Mouse (Mus musculus) ES-Bruce4 (cell line): ENCODE measurements around the gene Rnf167. TPM values are rescaled to one million over a fixed set of nuclear protein-coding genes. Genes with fewer than 3 reads are reported as not detected.
A peak's percentile ranks its signal among the peaks of the same experiment; 100 is the strongest.

ENCODE experiments used
- H3K27ac ChIP-seq: 2 replicates; pipeline ENCODE4 v1.5.1; 2012; ENCODE audit warnings: low read length, inconsistent platforms; ENCODE audit not compliant: insufficient read depth
- H3K27me3 ChIP-seq: 2 replicates; pipeline ENCODE4 v1.6.1; 2012; ENCODE audit warnings: mild to moderate bottlenecking, low read length, inconsistent platforms; ENCODE audit not compliant: control insufficient read depth, poor library complexity, insufficient read depth, severe bottlenecking
- H3K36me3 ChIP-seq: 2 replicates; pipeline ENCODE4 v1.6.1; 2012; ENCODE audit warnings: inconsistent platforms, mild to moderate bottlenecking, low read length, moderate library complexity; ENCODE audit not compliant: control insufficient read depth, poor library complexity, insufficient read depth, severe bottlenecking
- H3K4me1 ChIP-seq: one replicate; pipeline ENCODE4 v1.8.1; 2011; ENCODE audit warnings: low read length; ENCODE audit not compliant: control insufficient read depth, insufficient read depth
- H3K4me3 ChIP-seq: 2 replicates; pipeline ENCODE4 v1.5.1; 2011; ENCODE audit warnings: low read depth, mild to moderate bottlenecking, low read length
- H3K9ac ChIP-seq: 2 replicates; pipeline ENCODE4 v1.6.1; 2012; ENCODE audit warnings: low read depth, mild to moderate bottlenecking, inconsistent platforms; ENCODE audit not compliant: poor library complexity, severe bottlenecking
- H3K9me3 ChIP-seq: replicated peaks from 2 replicates; pipeline ENCODE4 v1.6.1; 2012; ENCODE audit warnings: mild to moderate bottlenecking, low read length, inconsistent platforms; ENCODE audit not compliant: control insufficient read depth, poor library complexity, insufficient read depth, severe bottlenecking
- CTCF ChIP-seq: IDR thresholded peaks from one replicate; pipeline ENCODE4 v1.8.1; 2011; ENCODE audit warnings: low read depth, low read length
- EP300 ChIP-seq: IDR thresholded peaks from 2 replicates; pipeline ENCODE4 v1.6.1; 2011; ENCODE audit warnings: low read depth, low read length; ENCODE audit not compliant: insufficient read depth
- POLR2A ChIP-seq: IDR thresholded peaks from one replicate; pipeline ENCODE4 v1.8.1; 2011; ENCODE audit warnings: low read length; ENCODE audit not compliant: insufficient read depth
- polyA plus RNA-seq: library from polyadenylated mRNA; stranded (reverse); fragments of >200 nt; gene quantifications from 2 replicates; pipeline ENCODE4 v1.2.4, GENCODE M21; 2011; ENCODE audit warnings: low read depth; ENCODE audit not compliant: missing spikeins, insufficient read depth, insufficient read length

Rnf167 gene
- 55.2 and 61.8 TPM in 2 replicates for polyA plus RNA-seq

- Histone ChIP-seq H3K4me3 (peak within 1 kb of the TSS; percentile 93), H3K27me3 (no peaks in the 10 kb centered on the region), H3K27ac (peak within 1 kb of the TSS; percentile 78), H3K36me3 (peaks cover 44% of the 10 kb centered on the region), H3K9ac (peak within 1 kb of the TSS; percentile 88), H3K9me3 (no peaks in the 10 kb centered on the region), H3K4me1 (peaks cover 2% of the 10 kb centered on the region)
- 0 out of 2 replicates have a peak, but pooled peaks have one; percentile 25 for TF ChIP-seq EP300
- peak; percentile 77 for TF ChIP-seq POLR2A
- TF ChIP-seq CTCF, result no peak
These were observed at the start of gene Rnf167, which contains the start of gene Slc25a11 for GRCm38 (mm10) chr11:70646691-70647650. Rnf167 (plus strand) TSS chr11:70647235. Slc25a11 (minus strand) TSS chr11:70647479.

- no peaks in the 10 kb centered on the region for H3K9me3 ChIP-seq
- H3K4me3 ChIP-seq, result no peak overlapping the region
- no peak overlapping the region for H3K27ac ChIP-seq
- TF ChIP-seq EP300 (no peak), POLR2A (no peak), CTCF (no peak)
- H3K4me1 ChIP-seq, result no peaks in the 10 kb centered on the region
- peaks cover 2% of the 10 kb centered on the region for H3K36me3 ChIP-seq
- no peak overlapping the region for H3K9ac ChIP-seq
- H3K27me3 ChIP-seq, result no peaks in the 10 kb centered on the region
These were observed 49.7 kb upstream of the Rnf167 start for GRCm38 (mm10) chr11:70597301-70597700.

- Histone ChIP-seq H3K27ac (no peak overlapping the region), H3K4me1 (no peaks in the 10 kb centered on the region), H3K9ac (no peak overlapping the region), H3K9me3 (no peaks in the 10 kb centered on the region), H3K27me3 (no peaks in the 10 kb centered on the region), H3K4me3 (no peak overlapping the region), H3K36me3 (peaks cover 2% of the 10 kb centered on the region)
- TF ChIP-seq EP300 (no peak), POLR2A (no peak), CTCF (no peak)
These were observed 48.5 kb upstream of the Rnf167 start for GRCm38 (mm10) chr11:70598451-70598953.

GRCm38 (mm10) chr11:70605024-70605566 is 41.9 kb upstream of the Rnf167 start:
- Histone ChIP-seq H3K9ac (no peak overlapping the region), H3K27me3 (no peaks in the 10 kb centered on the region), H3K4me3 (no peak overlapping the region), H3K27ac (no peak overlapping the region), H3K9me3 (no peaks in the 10 kb centered on the region), H3K4me1 (no peaks in the 10 kb centered on the region), H3K36me3 (no peaks in the 10 kb centered on the region)
- no peak for TF ChIP-seq POLR2A
- TF ChIP-seq EP300, result no peak
- TF ChIP-seq CTCF, result peak; percentile 89

- H3K27me3 ChIP-seq, result no peaks in the 10 kb centered on the region
- no peak overlapping the region for H3K27ac ChIP-seq
- no peaks in the 10 kb centered on the region for H3K9me3 ChIP-seq
- H3K9ac ChIP-seq, result no peak overlapping the region
- TF ChIP-seq EP300, result no peak
- no peaks in the 10 kb centered on the region for H3K4me1 ChIP-seq
- no peaks in the 10 kb centered on the region for H3K36me3 ChIP-seq
- no peak overlapping the region for H3K4me3 ChIP-seq
These were observed 40.3 kb upstream of the Rnf167 start for GRCm38 (mm10) chr11:70606717-70607116.

- Histone ChIP-seq H3K9ac (no peak overlapping the region), H3K4me1 (no peaks in the 10 kb centered on the region), H3K27ac (no peak overlapping the region), H3K36me3 (no peaks in the 10 kb centered on the region; the same call in 1 of the 2 replicates), H3K4me3 (no peak overlapping the region), H3K9me3 (no peaks in the 10 kb centered on the region), H3K27me3 (no peaks in the 10 kb centered on the region)
- TF ChIP-seq POLR2A (no peak), CTCF (no peak), EP300 (no peak)
These were observed 39.4 kb upstream of the Rnf167 start for GRCm38 (mm10) chr11:70607611-70608010.
